Mouse (Mus musculus) urinary bladder, postnatal 14 days (tissue): Measurements from ENCODE around the gene Ifit3.
"Not testable (repeated sequence)": the region's sequence is repeated elsewhere in the genome, so short reads cannot be mapped to it uniquely, and the experiment has no call there.

ENCODE experiments used
- DNase-seq: peaks from one replicate; pipeline ENCODE4 v3.0.0; 2021; ENCODE audit warnings: low spot score

The Ifit3 gene

GRCm38 (mm10) chr19:34587898-34588692, 4.8 kb downstream of the Ifit3 start:
- not testable (repeated sequence) for DNase-seq

DNA sequence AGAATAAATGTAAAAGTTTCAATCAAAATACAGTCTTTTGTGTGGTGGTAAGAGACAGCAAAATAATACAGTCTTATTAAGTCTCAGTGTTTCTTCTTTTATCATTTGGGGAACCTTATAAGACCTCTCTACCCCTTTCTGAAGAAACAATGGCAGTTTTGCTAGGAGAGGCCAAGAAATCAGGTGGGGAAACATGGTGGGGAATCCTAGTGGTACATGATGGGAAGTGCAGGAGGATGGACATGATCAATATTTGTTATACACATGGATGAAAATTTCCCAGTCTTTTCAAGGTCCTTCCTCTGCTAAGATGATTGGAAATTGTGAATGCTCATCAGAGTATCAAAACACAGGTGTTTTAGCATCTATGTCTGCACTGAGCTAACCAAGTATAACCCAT, 5.6 kb downstream of the Ifit3 start:
- no peak for DNase-seq

- DNase-seq, result no peak
Observed at GRCm38 (mm10) chr19:34593456-34593855, 10.1 kb downstream of the Ifit3 start.

DNA sequence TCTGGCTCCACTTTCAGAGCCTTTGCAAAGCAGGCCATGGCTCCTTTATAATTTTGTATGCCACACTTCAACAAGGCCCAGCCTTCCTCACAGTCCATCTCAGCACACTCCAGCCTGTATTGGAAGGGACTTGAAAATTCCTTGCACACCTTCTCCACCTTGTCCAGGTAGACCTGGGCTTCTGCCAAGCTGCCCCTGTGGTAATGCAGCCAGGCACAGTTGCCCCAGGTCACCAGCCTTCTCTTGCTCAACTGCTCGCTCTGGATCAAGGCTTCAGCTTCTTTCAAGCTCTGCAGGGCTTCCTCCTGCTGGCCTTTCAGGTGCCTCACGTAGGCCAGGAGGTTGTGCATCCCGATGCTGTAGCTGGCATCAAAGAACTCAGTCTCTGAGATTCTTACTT, 11.2 kb downstream of the Ifit3 start:
- not testable (repeated sequence) for DNase-seq

DNA sequence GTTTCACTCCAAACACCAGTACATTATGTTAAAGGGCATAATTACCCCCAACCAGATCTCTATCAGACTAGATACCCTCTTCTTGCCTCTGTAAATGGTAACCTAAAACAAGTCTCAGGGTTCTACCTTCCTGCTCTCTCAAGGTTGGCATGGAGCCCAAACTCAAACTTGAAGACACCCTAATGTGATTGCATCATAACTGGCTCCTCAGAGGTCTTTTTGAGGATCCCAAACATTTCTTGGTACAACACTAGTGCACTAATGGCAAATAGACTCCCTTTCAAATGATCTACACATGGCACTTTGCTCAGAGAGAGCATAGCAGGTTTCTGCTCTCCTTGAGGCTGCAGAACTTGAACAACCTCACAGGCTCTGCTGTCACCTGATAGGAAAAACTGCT, 13.5 kb downstream of the Ifit3 start:
- DNase-seq, result no peak

DNA sequence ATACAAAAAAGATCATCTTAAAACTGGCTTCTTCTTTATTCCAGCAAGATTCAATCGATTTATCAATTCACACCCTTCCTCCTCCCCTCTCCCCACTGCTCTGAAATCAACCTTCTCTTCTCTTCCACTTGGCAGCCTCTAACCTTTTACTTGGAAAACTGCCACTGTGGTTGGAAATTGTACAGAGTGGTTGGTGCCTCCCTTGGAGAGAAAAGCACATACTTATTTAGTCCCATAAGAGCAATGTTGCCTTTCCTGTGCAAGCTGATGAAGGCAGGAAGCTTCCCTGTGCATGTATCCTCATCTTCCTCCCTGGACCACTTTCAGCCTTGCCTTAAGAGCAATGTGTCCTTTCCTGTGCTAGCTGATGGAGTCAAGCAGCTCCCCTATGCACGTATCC, 15.0 kb downstream of the Ifit3 start:
- peak; percentile 48 for DNase-seq

- DNase-seq, result not testable (repeated sequence)
Observed at GRCm38 (mm10) chr19:34599250-34599649, 15.9 kb downstream of the Ifit3 start.

GRCm38 (mm10) chr19:34601888-34602287, 18.6 kb downstream of the Ifit3 start, which contains the start of gene Ifit1bl1:
Gene Ifit1bl1 (minus strand): TSS chr19:34601956.
- DNase-seq, result not testable (repeated sequence)

DNA sequence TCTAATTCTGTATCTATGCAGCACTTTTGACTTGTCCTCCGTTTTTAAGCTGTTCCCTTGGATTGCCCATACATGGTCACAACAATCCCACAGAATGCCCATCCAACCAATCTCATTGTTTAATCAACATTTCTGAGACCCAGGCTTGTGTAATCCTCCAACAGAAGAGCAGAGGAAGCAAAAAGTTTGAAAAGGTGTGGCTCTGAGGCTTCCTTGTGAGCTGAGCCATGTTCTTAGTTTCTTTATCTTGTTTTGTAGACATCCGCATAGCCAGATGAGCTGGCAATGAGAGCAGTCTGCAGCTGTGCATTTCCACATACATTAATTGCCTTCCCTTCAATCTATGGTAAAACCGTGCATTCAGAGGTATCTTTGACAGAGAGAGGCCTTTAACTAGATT, 22.1 kb downstream of the Ifit3 start:
- DNase-seq, result no peak

- not testable (repeated sequence) for DNase-seq
Observed at GRCm38 (mm10) chr19:34607237-34608051, 24.1 kb downstream of the Ifit3 start, which contains the start of gene Ifit3b. Gene Ifit3b (plus strand): TSS chr19:34607970.

GRCm38 (mm10) chr19:34610118-34610517, 26.8 kb downstream of the Ifit3 start:
- not testable (repeated sequence) for DNase-seq

DNA sequence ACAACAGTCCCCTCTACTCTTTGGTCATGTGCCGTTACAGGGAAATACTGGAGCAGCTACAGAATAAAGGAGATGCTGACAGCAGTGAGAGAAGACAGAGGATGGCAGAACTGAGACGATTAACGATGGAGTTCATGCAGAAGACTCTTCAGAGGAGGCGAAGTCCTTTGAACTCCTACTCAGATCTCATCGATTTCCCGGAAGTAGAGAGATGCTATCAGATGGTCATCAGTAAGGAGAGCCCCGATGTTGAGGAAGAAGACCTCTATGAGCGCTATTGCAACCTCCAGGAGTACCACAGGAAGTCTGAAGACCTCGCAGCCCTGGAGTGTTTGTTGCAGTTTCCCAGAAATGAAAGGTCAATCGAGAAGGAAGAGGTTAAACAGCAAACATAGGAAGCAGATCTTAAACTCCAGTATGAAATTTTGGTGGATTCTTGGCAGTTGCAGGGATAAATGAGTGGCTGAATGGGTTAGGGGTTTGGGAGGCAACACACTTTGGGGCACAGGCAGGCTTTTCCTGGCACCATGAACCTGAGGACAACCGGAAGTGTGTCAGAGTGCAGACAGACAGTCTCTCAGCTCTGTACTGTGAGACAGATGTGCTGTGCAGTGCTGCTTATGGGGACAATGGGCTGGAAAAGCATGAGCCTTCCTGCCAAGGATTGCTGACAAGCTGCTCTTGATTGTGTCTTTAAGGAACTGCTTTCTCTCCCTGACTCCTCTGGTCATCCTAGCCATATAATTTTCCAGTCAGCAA, 29.1 kb downstream of the Ifit3 start:
- DNase-seq, result not testable (repeated sequence)

GRCm38 (mm10) chr19:34620871-34621270, 37.5 kb downstream of the Ifit3 start:
- no peak for DNase-seq

DNA sequence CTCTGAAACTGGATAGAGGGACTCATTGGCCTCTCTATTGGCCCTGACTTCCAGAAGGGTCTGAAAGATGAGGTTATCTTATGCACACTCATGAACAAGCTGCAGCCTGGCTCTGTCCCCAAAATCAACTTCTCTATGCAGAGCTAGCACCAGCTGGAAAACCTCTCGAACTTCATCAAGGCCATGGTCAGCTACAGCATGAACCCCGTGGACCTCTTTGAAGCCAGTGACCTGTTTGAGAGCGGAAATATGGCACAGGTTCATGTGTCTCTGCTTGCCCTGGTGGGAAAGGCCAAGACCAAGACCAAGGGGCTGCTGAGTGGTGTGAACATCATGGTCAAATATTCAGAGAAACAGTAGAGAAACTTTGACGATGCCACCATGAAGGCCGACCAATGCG, 40.5 kb downstream of the Ifit3 start:
- no peak for DNase-seq

- no peak for DNase-seq
Observed at GRCm38 (mm10) chr19:34624663-34625062, 41.3 kb downstream of the Ifit3 start.

DNA sequence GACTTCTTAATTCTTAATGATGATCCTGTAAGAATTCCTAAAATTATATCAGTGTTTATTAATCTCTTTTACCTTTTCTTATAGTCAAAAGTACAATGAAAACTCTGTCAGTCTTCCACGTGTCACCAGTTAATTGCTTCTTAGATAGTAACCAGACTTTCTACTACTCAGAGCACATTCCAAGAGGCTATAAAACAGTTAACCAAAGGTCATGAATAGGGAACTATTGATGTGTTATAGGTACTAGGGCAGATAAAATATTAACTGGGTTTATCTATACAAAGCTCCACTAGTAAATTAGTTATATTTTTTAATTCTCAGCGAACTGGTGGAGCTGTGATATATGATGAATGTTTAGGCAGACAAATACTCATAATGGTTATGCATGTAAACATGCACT, 44.2 kb downstream of the Ifit3 start:
- no peak for DNase-seq

DNA sequence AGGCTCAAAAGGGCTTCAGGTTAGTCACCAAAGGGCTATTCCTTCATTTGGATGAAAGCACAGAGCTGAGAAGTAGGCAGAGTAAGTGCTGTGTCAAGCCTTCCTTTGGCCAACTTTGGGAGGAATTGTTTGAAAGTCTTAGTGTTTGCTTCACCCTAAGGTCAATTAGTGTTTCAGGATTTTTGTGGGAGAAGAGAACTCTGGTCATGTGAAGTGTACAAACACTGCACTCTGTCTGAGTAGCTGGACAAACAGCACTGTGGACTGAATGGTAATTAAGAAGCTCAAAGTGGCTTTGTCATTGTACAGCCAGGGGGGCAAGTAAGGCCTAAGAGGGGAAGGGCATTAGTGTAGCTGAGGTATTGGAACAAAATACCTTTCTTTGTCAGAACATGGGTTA, 48.2 kb downstream of the Ifit3 start:
- no peak for DNase-seq

DNA sequence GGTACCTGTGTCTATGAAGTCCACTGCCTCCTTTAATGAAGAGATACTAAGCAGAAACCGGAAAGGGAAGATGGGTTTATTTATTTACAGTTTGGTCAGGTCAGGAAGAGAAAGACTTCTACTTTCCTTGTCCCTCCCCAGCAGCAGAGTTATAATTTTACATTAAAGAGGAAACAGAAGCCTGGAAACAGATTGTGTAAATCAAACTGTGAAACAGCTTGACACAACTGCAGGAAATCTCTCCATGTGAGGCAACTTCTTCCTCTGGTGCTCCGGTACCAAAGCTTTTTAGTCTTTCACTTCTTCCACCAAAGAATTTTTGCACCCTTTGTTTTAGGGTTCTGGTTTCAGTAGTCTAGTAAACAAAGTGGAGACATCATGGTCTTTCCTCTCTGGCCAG, 50.2 kb downstream of the Ifit3 start:
- no peak for DNase-seq

- peak; percentile 50 for DNase-seq
Observed at GRCm38 (mm10) chr19:34636933-34637557, 53.7 kb downstream of the Ifit3 start.
